Mouse (Mus musculus) forebrain, embryonic 15.5 days (tissue): ENCODE results near the gene Acsm2. TPM values are rescaled to one million over a fixed set of nuclear protein-coding genes. Genes with fewer than 3 reads are reported as not detected.

Experiments
- ATAC-seq: fragments of 200-750 bp; cut with Nextera tagmentation; replicated peaks from 2 replicates; pipeline ENCODE4 v1.8.0; 2017; ENCODE audit warnings: mild to moderate bottlenecking, moderate TSS enrichment, moderate library complexity
- H3K27ac ChIP-seq: fragments of 300-500 bp; sonication (generic); replicated peaks from 2 replicates; pipeline ENCODE4 v1.5.1; 2015; ENCODE audit warnings: mild to moderate bottlenecking, inconsistent platforms
- H3K27me3 ChIP-seq: fragments of 300-500 bp; sonication (generic); 2 replicates; pipeline ENCODE4 v1.6.1; 2015; ENCODE audit warnings: inconsistent platforms
- H3K36me3 ChIP-seq: fragments of 300-500 bp; sonication (generic); 2 replicates; pipeline ENCODE4 v1.6.1; 2015; ENCODE audit warnings: mild to moderate bottlenecking, inconsistent platforms
- H3K4me1 ChIP-seq: fragments of 300-500 bp; sonication (generic); 2 replicates; pipeline ENCODE4 v1.6.1; 2015; ENCODE audit warnings: inconsistent platforms
- H3K4me2 ChIP-seq: fragments of 300-500 bp; sonication (generic); replicated peaks from 2 replicates; pipeline ENCODE4 v1.6.1; 2015; ENCODE audit warnings: mild to moderate bottlenecking, inconsistent platforms
- H3K4me3 ChIP-seq: fragments of 300-500 bp; sonication (generic); 2 replicates; pipeline ENCODE4 v1.5.1; 2015; ENCODE audit warnings: mild to moderate bottlenecking, inconsistent platforms
- H3K9ac ChIP-seq: fragments of 300-500 bp; sonication (generic); replicated peaks from 2 replicates; pipeline ENCODE4 v1.6.1; 2015; ENCODE audit warnings: mild to moderate bottlenecking, inconsistent platforms
- H3K9me3 ChIP-seq: fragments of 300-500 bp; sonication (generic); 2 replicates; pipeline ENCODE4 v1.6.1; 2016; ENCODE audit warnings: inconsistent platforms
- WGBS: fragments of 180-500 bp; shearing (Covaris S2); methylation state at CpG from one replicate; pipeline ENCODE4 v1.1.7; 2015; ENCODE audit warnings: mixed read lengths; 5-methylcytosine and 5-hydroxymethylcytosine counted together
- polyA plus RNA-seq: library from polyadenylated mRNA; unstranded; fragments of >200 nt; fragmentation: Nextera tagmentation; extraction: Ambion mirVana; gene quantifications from 2 replicates; pipeline ENCODE4 v1.2.1, GENCODE M21; 2015

Gene Acsm2
- polyA plus RNA-seq, 1 experiment from 2014 or later = not detected

- H3K4me2 ChIP-seq = no peak overlapping the region
- no peak overlapping the region for H3K4me3 ChIP-seq
- WGBS = 56% methylated on average over 4 of the region's 4 CpGs
- no peak overlapping the region for H3K27ac ChIP-seq
- no peak overlapping the region for H3K9ac ChIP-seq
- no peaks in the 10 kb centered on the region for H3K36me3 ChIP-seq
- no peaks in the 10 kb centered on the region for H3K27me3 ChIP-seq
- ATAC-seq = no peak
- no peaks in the 10 kb centered on the region for H3K4me1 ChIP-seq
- no peaks in the 10 kb centered on the region for H3K9me3 ChIP-seq
Measured at GRCm38 (mm10) chr7:119618209-119618935, 64.2 kb downstream of the Acsm2 start.

- H3K9me3 ChIP-seq = no peaks in the 10 kb centered on the region
- H3K4me2 ChIP-seq = no peak overlapping the region
- ATAC-seq = no peak
Measured at GRCm38 (mm10) chr7:119620157-119620556, 66.0 kb downstream of the Acsm2 start.

GRCm38 (mm10) chr7:119638773-119639172 lies 84.6 kb downstream of the Acsm2 start:
- no peak overlapping the region for H3K27ac ChIP-seq
- no peaks in the 10 kb centered on the region for H3K27me3 ChIP-seq
- H3K36me3 ChIP-seq = no peaks in the 10 kb centered on the region
- H3K9ac ChIP-seq = no peak overlapping the region
- no peak overlapping the region for H3K4me2 ChIP-seq
- ATAC-seq = no peak
- H3K4me3 ChIP-seq = no peak overlapping the region
- no peaks in the 10 kb centered on the region for H3K4me1 ChIP-seq
- no peaks in the 10 kb centered on the region for H3K9me3 ChIP-seq

More at GRCm38 (mm10) chr7:119620157-119620556, 66.0 kb downstream of the Acsm2 start:
- no peaks in the 10 kb centered on the region for H3K4me1 ChIP-seq
- no peaks in the 10 kb centered on the region for H3K36me3 ChIP-seq
- no peaks in the 10 kb centered on the region for H3K27me3 ChIP-seq
- no peak overlapping the region for H3K27ac ChIP-seq
- H3K9ac ChIP-seq = no peak overlapping the region
- H3K4me3 ChIP-seq = no peak overlapping the region

DNA sequence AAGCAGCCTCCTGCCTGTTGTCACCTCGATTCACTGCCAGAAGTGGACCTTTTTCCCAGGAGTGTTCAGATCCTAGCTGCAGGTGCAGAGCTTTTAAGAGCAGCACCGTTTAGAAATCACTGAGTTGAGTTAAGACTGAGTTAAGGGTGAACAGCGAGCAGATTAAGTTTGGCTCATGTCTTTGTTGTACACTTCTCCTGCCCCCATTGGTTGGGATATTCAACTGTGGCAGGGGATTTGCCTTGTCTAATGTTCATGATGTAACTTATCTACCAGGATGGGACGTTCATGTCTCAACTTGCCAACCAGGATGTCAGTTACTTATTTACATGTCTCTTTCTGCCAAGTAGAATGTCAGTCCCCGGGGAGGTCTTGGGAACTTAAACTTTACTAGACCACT lies 88.2 kb downstream of the Acsm2 start:
- H3K4me2 ChIP-seq = no peak overlapping the region
- WGBS = 79% methylated on average over 5 of the region's 5 CpGs

More for the DNA sequence above, 88.2 kb downstream of the Acsm2 start:
- H3K27me3 ChIP-seq = no peaks in the 10 kb centered on the region
- no peaks in the 10 kb centered on the region for H3K4me1 ChIP-seq
- H3K9me3 ChIP-seq = no peaks in the 10 kb centered on the region
- no peak overlapping the region for H3K4me3 ChIP-seq
- H3K9ac ChIP-seq = no peak overlapping the region
- H3K27ac ChIP-seq = no peak overlapping the region
- H3K36me3 ChIP-seq = no peaks in the 10 kb centered on the region
- no peak for ATAC-seq

Other genes starting within 250 kb of the Acsm2 start
- gene Gp2, start 95.1 kb upstream of the Acsm2 start, polyA plus RNA-seq = not detected in 2 replicates
- gene Umod, start 75.1 kb upstream of the Acsm2 start, polyA plus RNA-seq = not detected in 2 replicates
- not detected in 2 replicates for gene Acsm5, start 34.9 kb upstream of the Acsm2 start, polyA plus RNA-seq
- gene Pdilt, start 30.9 kb upstream of the Acsm2 start, polyA plus RNA-seq = 0.08 TPM in 1 of 2 replicates, not detected in the other
- not detected in 2 replicates for gene Acsm1, start 52.7 kb downstream of the Acsm2 start, polyA plus RNA-seq
- not detected in 2 replicates for gene Acsm4, start 135.7 kb downstream of the Acsm2 start, polyA plus RNA-seq
- gene Thumpd1, start 166.5 kb downstream of the Acsm2 start, polyA plus RNA-seq = 90.6 and 91.1 TPM in 2 replicates
- 0.18 TPM in 2 replicates for gene Acsm3, start 206.6 kb downstream of the Acsm2 start, polyA plus RNA-seq
- gene Rexo5, start 239.7 kb downstream of the Acsm2 start, polyA plus RNA-seq = 13.0 and 13.8 TPM in 2 replicates
- 22.2 and 22.5 TPM in 2 replicates for gene Eri2, start 239.7 kb downstream of the Acsm2 start, polyA plus RNA-seq